Mouse (Mus musculus) central nervous system, embryonic 18 days (tissue): ENCODE results near the gene Gm15446. TPM values are rescaled to one million over a fixed set of nuclear protein-coding genes. Genes with fewer than 3 reads are reported as not detected.

Experiments
- polyA plus RNA-seq: library from polyadenylated mRNA; depleted of rRNA; stranded (reverse); fragments of >200 nt; gene quantifications from 2 replicates; pipeline ENCODE4 v1.2.3, GENCODE M21; 2012; rRNA removed

Gm15446 gene
- polyA plus RNA-seq: 0.03 and 0.08 TPM in 2 replicates

GRCm38 (mm10) chr5:109923261-109924071 is at the start of gene Gm15446:
Gm15446 (plus strand) TSS chr5:109923400.

Other genes starting within 250 kb of the Gm15446 start
- gene 5430403G16Rik, start 232.4 kb upstream of the Gm15446 start, polyA plus RNA-seq: 0.84 and 0.88 TPM in 2 replicates
- 2.9 and 3.2 TPM in 2 replicates for gene 4930522L14Rik, start 171.5 kb upstream of the Gm15446 start, polyA plus RNA-seq
- 44.7 and 46.9 TPM in 2 replicates for gene Zfp932, start 73.1 kb downstream of the Gm15446 start, polyA plus RNA-seq
- 0.79 and 1.5 TPM in 2 replicates for gene Gm17655, start 149.1 kb downstream of the Gm15446 start, polyA plus RNA-seq
- 0.67 and 0.71 TPM in 2 replicates for gene Gm35315, start 171.0 kb downstream of the Gm15446 start, polyA plus RNA-seq
- gene Plcxd1, start 176.6 kb downstream of the Gm15446 start, polyA plus RNA-seq: 8.8 and 9.1 TPM in 2 replicates
- 220 and 234 TPM in 2 replicates for gene Gtpbp6, start 184.8 kb downstream of the Gm15446 start, polyA plus RNA-seq
- 9.3 and 9.8 TPM in 2 replicates for gene Zfp605, start 186.7 kb downstream of the Gm15446 start, polyA plus RNA-seq
- 105 and 112 TPM in 2 replicates for gene Chfr, start 212.4 kb downstream of the Gm15446 start, polyA plus RNA-seq